Mouse (Mus musculus) ES-E14 (cell line): ENCODE measurements around the gene Rbms1. TPM values are rescaled to one million over a fixed set of nuclear protein-coding genes. Genes with fewer than 3 reads are reported as not detected.

Source experiments
- DNase-seq: peaks from one replicate; pipeline ENCODE4 v3.0.0-alpha.2; 2013; ENCODE audit warnings: low read depth, low spot score
- H3K27ac ChIP-seq: 2 replicates; pipeline ENCODE4 v1.5.1; 2012; ENCODE audit warnings: low read depth, mild to moderate bottlenecking, low read length, moderate library complexity, mixed read lengths; ENCODE audit not compliant: poor library complexity, insufficient read depth, severe bottlenecking
- H3K36me3 ChIP-seq: 2 replicates; pipeline ENCODE4 v1.6.1; 2012; ENCODE audit warnings: mild to moderate bottlenecking, low read length, moderate library complexity, mixed read lengths; ENCODE audit not compliant: control insufficient read depth, poor library complexity, insufficient read depth, severe bottlenecking
- H3K4me1 ChIP-seq, 2 experiments: fragments of 150-350 bp in 1 of 2; sonication (generic) in 1 of 2; 2 replicates each; pipeline ENCODE4 v1.6.1; 2012; ENCODE audit warnings: low read length in 2 of 2, mild to moderate bottlenecking in 1 of 2, mixed read lengths in 1 of 2; ENCODE audit not compliant: control insufficient read depth in 2 of 2, insufficient read depth in 2 of 2, poor library complexity in 1 of 2
- H3K4me3 ChIP-seq, 2 experiments: fragments of 150-350 bp in 1 of 2; sonication (generic) in 1 of 2; 2 replicates each; pipeline ENCODE4 v1.5.1; 2012; ENCODE audit warnings: low read length in 2 of 2, low read depth in 1 of 2, mild to moderate bottlenecking in 1 of 2, mixed read lengths in 1 of 2; ENCODE audit not compliant: insufficient read depth in 1 of 2, poor library complexity in 1 of 2, severe bottlenecking in 1 of 2
- H3K9ac ChIP-seq: 2 replicates; pipeline ENCODE4 v1.6.1; 2012; ENCODE audit warnings: low read depth, mild to moderate bottlenecking, low read length, mixed read lengths; ENCODE audit not compliant: poor library complexity, insufficient read depth, severe bottlenecking
- H3K9me3 ChIP-seq: fragments of 150-350 bp; sonication (generic); 2 replicates; pipeline ENCODE4 v1.6.1; 2012; ENCODE audit warnings: low read depth, mild to moderate bottlenecking, low read length; ENCODE audit not compliant: control insufficient read depth, insufficient read depth
- CHD2 ChIP-seq: IDR thresholded peaks from 2 replicates; pipeline ENCODE4 v1.6.1; 2014; ENCODE audit warnings: mild to moderate bottlenecking, low read depth, low read length, inconsistent platforms
- HCFC1 ChIP-seq: IDR thresholded peaks from 2 replicates; pipeline ENCODE4 v1.6.1; 2012; ENCODE audit warnings: low read length, inconsistent platforms, borderline replicate concordance; ENCODE audit not compliant: insufficient read depth
- MAFK ChIP-seq: IDR thresholded peaks from 2 replicates; pipeline ENCODE4 v1.6.1; 2014; ENCODE audit warnings: mild to moderate bottlenecking, low read depth, low read length, inconsistent platforms; ENCODE audit not compliant: insufficient read depth
- ZC3H11A ChIP-seq: IDR thresholded peaks from 2 replicates; pipeline ENCODE4 v1.6.1; 2012; ENCODE audit warnings: low read depth, mild to moderate bottlenecking, inconsistent platforms, low read length, borderline replicate concordance
- ZNF384 ChIP-seq: IDR thresholded peaks from 2 replicates; pipeline ENCODE4 v1.6.1; 2012; ENCODE audit warnings: low read depth, low read length, inconsistent platforms
- in situ Hi-C, 2 experiments: fragments of 600-800 bp; cut with MboI; formaldehyde crosslinking; loops; one replicate each; pipeline ENCODE4 v1.15.1; 2025; ENCODE audit warnings: low sequenced_read_pairs in 2 of 2, inconsistent platforms in 1 of 2; ENCODE audit not compliant: unreplicated experiment in 2 of 2
- total RNA-seq: library from RNA; depleted of rRNA; stranded (reverse); fragments of 300-350 nt; gene quantifications from 2 replicates; pipeline ENCODE4 v1.2.3, GENCODE M21; 2012

Gene Rbms1
- total RNA-seq, 1 experiment, result 45.6 TPM

GRCm38 (mm10) chr2:60871001-60871400 lies 92.0 kb downstream of the Rbms1 start:
- H3K4me3 ChIP-seq, result no peak overlapping the region
- no peak overlapping the region for H3K9ac ChIP-seq
- H3K36me3 ChIP-seq, result no peaks in the 10 kb centered on the region
- in situ Hi-C loops, result no loop called here
- no peaks in the 10 kb centered on the region for H3K9me3 ChIP-seq
- H3K4me1 ChIP-seq, result peaks cover 2 to 19% of the 10 kb centered on the region in 2 experiments
- TF ChIP-seq MAFK, result no peak
- 0 out of 2 replicates have a peak, but pooled peaks have one; percentile 11 for TF ChIP-seq ZC3H11A
- DNase-seq, result peak; percentile 78
- H3K27ac ChIP-seq, result peak overlapping the region; percentile 72; the same call in 1 of the 2 replicates

GRCm38 (mm10) chr2:60870450-60870849 lies 92.5 kb downstream of the Rbms1 start:
- Histone ChIP-seq H3K4me1 (peaks cover 2 to 19% of the 10 kb centered on the region in 2 experiments), H3K9ac (no peak overlapping the region), H3K9me3 (no peaks in the 10 kb centered on the region), H3K27ac (peak overlapping the region; percentile 72), H3K4me3 (no peak overlapping the region), H3K36me3 (no peaks in the 10 kb centered on the region)
- TF ChIP-seq ZNF384, result no peak
- no peak for TF ChIP-seq MAFK
- TF ChIP-seq HCFC1, result no peak
- no peak for TF ChIP-seq ZC3H11A
- no peak for TF ChIP-seq CHD2
- in situ Hi-C loops, result no loop called here
- DNase-seq, result no peak

GRCm38 (mm10) chr2:60869001-60869743 lies 93.8 kb downstream of the Rbms1 start:
- Histone ChIP-seq H3K27ac (no peak overlapping the region), H3K9ac (no peak overlapping the region), H3K36me3 (no peaks in the 10 kb centered on the region), H3K9me3 (no peaks in the 10 kb centered on the region), H3K4me3 (no peak overlapping the region), H3K4me1 (peaks cover 2 to 15% of the 10 kb centered on the region in 2 experiments)
- TF ChIP-seq ZC3H11A (no peak), MAFK (no peak), HCFC1 (no peak), CHD2 (no peak), ZNF384 (no peak)
- in situ Hi-C loops, result no loop called here
- DNase-seq, result no peak

GRCm38 (mm10) chr2:60868060-60868662 lies 94.8 kb downstream of the Rbms1 start:
- no peak for DNase-seq
- in situ Hi-C loops, result no loop called here
- H3K27ac ChIP-seq, result no peak overlapping the region
- H3K9me3 ChIP-seq, result no peaks in the 10 kb centered on the region
- no peak overlapping the region for H3K9ac ChIP-seq
- peaks cover 2 to 17% of the 10 kb centered on the region in 2 experiments for H3K4me1 ChIP-seq
- no peaks in the 10 kb centered on the region for H3K36me3 ChIP-seq
- TF ChIP-seq ZC3H11A (no peak), MAFK (no peak), HCFC1 (no peak), ZNF384 (no peak), CHD2 (no peak)
- no peak overlapping the region for H3K4me3 ChIP-seq
